Mouse (Mus musculus): ENCODE data around the gene Phlpp1.
"Not testable (repeated sequence)": the region's sequence is repeated elsewhere in the genome, so short reads cannot be mapped to it uniquely, and the experiment has no call there.

Phlpp1 gene

DNA sequence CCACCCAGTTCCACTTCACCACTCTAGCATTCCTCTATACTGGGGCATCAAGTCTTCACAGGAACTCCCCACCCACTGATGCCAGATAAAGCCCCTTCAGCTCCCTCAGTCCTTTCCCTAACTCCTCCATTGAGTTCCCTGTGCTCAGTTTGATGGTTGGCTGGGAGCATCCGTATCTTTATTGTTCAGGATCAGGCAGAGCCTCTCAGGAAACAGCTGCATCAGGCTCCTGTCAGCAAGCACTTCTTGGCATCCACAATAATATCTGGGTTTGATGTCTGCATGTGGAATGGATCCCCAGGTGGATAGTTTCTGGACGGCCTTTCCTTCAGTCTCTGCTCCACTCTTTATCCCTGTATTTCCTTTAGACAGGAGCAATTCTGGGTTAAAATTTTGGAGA is 138.7 kb downstream of the Phlpp1 start:
- in situ Hi-C loops (cut with MseI, MboI): no loop called here

- in situ Hi-C loops (cut with MseI, MboI): not testable (repeated sequence)
Observed at GRCm38 (mm10) chr1:106311830-106312229, 140.3 kb downstream of the Phlpp1 start.

- in situ Hi-C loops (cut with MseI, MboI): no loop called here
Observed at GRCm38 (mm10) chr1:106314476-106314875, 142.9 kb downstream of the Phlpp1 start.

DNA sequence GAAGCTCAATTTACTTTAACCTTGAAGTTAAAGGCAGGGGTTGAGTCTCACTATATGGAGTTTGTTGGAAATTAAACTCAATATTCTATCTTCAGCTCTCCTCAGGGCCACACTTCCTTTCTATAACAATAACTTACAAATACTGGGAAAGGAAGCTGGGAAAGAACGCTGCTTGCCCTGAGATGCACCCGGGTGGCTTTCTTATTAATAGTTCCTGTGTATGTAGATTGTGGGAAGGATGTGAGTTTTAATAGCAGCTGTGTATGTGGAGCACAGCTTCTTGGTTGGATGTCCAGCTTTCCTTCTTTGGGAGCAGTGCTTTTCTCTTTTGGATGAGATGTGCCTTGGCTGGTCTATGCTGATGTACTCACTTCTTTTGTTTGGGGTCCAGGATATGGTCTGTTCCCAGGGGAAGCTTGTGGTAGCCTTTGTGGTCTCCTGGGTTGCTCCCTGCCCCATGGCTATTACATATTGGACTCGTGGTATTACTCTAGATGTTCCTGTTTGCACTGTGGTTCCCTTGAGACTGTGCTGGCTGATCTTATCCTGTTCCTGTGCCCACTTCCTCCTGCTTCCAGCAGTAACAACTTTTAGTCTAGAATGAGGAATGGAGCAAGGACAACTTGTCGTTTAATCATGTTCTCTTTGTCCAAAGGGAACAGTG is 145.2 kb downstream of the Phlpp1 start:
- in situ Hi-C loops (cut with MseI, MboI): no loop called here

DNA sequence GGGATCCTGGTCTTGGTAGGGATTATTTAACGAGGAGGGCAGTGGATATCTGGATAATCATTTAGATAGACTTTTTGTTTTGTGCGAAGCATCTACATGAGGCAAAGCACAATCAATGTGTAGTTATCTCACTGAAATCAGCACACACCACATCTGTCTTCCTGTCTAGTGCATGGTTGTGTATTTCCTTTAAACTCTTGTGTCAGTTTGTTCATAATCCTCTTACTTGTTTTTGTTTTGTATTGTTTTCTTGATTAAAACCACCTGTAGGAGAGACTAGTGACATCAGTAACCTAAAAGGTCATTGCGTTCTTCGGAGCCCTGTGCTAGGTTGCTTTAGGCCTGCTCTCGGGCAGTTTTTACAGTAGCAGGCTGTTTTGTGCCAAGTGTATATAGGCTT is 146.8 kb downstream of the Phlpp1 start:
- in situ Hi-C loops (cut with MseI, MboI): no loop called here

- in situ Hi-C loops (cut with MseI, MboI): no loop called here
Observed at GRCm38 (mm10) chr1:106320583-106320982, 149.0 kb downstream of the Phlpp1 start.

DNA sequence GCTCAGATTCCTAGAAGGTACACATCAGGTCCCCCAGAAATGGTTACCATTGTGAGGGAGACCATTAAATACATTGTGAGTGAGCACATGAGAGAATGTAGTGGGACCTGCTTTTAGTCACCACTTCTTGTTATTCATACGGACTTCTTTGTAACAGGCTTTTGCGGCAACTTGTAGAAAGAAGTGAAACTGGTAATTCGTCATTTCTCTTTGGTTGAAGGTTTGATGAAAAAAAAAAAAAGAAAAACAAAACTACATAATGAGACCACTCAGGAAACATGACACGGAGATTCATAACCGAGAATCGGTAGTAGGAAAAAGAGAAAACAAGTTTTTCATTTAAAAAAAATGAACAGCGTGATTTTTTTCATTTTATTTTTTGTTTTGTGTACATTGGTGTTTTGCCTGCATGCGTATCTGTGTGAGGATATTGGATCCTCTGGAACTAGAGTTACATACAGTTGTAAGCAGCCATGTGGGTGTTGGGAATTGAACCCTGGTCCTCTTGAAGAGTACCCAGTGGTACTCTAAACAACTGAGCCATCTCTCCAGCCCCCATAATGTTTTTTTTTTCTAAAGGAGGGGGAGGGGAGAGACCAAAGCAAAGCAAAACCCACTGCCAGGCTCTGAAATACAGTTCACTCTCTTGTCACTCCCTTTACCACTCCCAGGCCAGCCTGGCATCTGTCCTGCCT is 150.0 kb downstream of the Phlpp1 start:
- in situ Hi-C loops (cut with MseI, MboI): no loop called here

DNA sequence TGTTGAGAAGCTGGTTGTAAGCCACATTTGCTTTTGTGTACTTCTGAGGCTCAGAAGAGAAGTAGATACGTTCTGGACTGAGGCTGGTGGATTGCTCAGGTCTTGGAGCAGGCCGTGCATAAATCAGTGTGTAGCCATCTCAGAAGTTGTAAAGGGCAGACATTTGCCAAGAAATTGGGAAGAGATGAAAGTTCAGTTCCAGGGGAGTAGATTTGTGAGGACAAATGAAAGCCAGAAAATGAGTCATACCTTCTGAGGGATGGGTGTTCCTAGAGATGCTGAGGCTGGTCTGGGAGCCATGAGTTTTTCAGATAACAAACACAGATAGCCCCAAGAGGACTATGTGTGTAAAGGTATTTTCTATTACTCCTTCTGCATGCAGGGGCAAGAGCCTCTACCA is 155.1 kb downstream of the Phlpp1 start:
- in situ Hi-C loops (cut with MseI, MboI): no loop called here

DNA sequence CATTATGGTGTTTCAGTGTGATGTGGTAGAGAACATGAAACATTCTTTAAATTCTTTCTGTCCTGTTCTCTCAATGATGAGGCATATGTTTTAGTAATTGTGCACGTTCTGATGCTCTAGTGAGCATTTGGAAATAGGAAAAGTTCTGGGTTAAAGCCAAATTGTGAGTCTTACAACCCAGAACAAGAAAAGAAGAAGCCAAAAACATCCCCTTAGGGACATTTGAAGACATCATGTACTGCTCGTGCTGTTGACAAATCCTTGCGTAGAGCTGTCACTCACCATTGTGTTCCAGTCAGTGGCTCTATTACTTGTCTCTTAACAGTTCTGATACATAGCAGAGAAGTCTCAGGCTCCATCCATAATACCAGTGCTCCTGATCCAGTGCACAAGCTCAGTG is 170.5 kb downstream of the Phlpp1 start:
- in situ Hi-C loops (cut with MseI, MboI): no loop called here

DNA sequence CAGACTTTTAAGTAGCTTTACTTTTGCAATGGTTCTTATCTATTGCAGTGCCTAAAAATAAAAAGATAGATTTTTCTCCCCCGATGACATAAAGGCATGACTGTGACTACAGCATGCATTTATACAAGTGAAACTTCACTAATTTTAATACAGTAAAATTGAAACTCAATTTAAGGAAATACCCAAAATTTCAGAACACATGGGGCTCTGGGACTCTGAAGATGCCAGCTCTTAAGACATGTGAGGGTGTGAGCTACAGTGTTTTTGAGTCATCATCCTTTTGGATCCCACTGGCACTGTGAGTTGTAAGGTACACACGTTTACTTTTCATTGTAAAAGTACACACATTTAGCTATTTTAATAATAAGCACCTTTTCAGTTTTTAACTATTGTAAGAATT is 173.7 kb downstream of the Phlpp1 start:
- in situ Hi-C loops (cut with MseI, MboI): no loop called here

- in situ Hi-C loops (cut with MseI, MboI): no loop called here
Observed at GRCm38 (mm10) chr1:106346776-106347175, 175.2 kb downstream of the Phlpp1 start.

DNA sequence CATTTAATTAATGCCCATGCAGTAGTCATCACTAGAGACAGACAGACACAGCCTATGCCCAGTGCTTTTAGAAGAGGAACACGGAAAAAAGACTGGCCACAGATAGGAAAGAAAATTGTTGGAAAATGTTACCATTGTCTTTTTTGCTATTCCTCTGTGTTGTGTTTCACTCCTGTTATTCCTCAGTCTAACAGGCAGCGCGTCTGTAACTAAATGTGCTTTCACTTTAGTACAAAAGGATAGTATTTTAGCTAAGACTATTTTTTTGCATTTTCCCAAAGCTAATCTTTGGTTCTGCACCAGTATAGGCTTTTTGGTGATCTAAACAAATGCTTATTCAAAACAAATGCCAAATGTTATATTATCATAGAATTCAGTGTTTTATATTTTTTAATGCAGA is 177.6 kb downstream of the Phlpp1 start:
- in situ Hi-C loops (cut with MseI, MboI): no loop called here

DNA sequence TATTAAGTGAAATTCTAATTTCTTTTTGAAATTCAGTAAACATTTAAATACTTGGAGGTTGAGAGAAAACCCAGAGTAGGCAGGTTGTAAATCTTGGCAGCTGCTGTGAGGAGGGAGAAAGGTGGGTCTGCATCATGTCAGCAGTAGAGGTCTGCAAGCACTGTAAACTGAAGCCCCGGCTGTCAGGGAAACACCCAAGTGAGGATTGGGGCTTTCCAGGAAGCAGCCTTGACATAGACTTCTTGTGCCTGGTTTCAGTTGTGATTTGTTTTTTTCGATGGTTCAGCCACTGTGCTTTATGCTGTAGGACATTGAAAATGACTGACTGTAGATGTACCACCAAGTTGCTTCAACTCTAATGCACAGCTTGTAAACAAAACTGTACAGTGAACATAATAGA is 180.0 kb downstream of the Phlpp1 start:
- in situ Hi-C loops (cut with MseI, MboI): no loop called here

DNA sequence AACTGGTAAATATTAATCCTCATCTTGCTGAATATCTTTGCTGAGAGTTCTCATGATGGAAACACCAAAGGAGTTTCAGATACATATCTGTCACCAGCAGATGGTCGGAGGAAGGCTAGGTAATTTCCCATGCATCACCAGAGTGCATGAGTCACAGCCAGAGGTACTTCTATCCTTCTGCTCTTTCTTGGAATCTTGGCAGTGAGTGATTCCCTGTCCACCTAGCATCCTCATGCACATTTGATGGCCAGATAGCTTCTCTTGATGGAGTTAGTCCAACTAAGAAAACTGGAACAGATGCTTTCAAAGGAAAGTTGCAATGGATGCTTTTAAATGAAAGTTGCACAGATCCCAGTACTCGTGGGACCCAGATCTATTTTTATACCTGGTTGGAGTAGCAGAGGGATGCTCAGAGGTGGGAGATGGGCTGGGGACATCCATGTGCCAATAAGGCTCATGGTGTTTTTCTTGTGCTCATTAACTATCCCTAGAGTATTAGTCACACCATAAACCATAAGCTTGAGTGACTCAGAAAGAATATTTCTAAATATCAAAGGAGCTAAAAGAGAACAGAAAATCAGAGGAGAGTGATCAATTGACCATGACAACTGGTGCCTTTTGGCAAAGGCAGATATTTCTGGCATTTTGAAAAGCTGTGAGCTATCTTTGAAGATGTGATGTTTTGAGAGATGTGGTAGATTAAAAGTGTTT is 181.4 kb downstream of the Phlpp1 start:
- in situ Hi-C loops (cut with MseI, MboI): no loop called here

DNA sequence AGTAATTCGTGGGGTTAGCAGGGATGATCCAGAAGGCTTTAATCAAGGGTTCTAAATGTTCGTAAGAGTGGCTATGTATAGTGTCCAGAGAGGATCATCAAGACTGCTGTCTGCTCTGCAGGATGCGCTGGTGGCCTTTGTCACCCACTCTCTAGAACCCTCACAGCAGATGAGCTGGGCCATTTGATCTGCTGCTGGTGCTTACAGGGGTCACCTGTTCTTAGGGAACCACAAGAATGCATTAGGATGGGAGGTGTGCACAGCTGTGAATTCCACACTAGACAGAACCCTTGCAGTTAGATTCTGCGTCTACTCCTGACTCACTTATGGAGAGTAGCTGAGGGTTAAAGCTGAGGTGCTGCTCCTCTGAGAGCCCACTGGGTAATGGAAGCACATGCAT is 182.4 kb downstream of the Phlpp1 start:
- in situ Hi-C loops (cut with MseI, MboI): no loop called here

GRCm38 (mm10) chr1:106359474-106359873 is 187.9 kb downstream of the Phlpp1 start:
- in situ Hi-C loops (cut with MseI, MboI): no loop called here

DNA sequence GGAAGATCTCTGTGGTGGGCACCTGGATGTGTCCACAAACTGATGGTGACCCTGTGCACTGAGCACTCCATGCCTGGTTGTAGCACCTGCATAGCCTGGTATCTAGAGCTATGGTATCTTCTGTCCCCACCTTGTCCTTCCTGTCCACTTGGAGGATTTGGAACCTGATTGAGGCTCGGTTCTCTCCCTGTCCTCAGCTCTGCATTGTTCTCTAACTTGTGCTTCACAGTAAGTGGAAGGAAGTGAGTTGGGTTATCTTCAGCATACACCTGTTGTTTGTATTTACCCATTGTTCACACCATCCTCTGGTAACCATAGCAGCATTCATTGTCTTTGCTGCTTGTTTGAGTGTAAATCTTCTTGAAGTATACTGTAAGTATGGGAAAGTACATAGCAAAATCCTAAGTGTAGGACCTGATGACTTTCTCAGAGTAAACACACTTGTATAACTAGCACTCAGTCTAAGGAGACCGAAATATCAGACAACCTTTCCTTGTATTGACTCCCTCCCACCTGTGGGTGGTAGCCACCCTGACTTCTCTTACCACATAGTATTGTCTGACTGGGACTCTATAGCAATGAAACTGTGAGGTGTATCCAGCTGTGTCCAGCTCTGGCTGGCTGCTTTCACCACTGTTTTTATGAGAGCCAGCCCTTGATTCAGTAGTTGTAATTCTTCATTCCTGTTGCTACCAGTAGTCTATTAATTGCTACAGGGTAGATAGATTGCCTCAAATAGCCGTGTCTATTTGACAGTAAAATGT is 191.5 kb downstream of the Phlpp1 start:
- in situ Hi-C loops (cut with MseI, MboI): no loop called here

GRCm38 (mm10) chr1:106369330-106369729 is 197.8 kb downstream of the Phlpp1 start:
- in situ Hi-C loops (cut with MseI, MboI): no loop called here

DNA sequence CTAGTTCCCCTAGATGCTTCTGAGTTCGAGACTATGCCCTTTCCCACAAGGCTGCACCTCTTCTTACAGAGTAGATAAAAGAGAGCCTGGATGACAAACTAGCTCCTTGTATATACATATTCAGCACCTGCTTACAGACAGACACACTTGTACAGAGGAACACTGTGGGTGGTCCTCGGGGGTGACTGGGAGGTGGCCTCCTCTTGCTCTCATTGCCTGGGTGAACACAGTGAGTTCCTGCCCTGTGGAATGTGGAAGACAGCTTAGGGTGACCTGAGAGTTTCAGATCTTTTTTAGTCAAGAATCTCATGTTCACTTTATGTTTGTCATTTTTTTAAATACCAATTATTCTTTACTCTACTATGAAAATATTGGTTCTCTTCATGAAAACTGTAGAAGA is 200.9 kb downstream of the Phlpp1 start:
- in situ Hi-C loops (cut with MseI, MboI): no loop called here

DNA sequence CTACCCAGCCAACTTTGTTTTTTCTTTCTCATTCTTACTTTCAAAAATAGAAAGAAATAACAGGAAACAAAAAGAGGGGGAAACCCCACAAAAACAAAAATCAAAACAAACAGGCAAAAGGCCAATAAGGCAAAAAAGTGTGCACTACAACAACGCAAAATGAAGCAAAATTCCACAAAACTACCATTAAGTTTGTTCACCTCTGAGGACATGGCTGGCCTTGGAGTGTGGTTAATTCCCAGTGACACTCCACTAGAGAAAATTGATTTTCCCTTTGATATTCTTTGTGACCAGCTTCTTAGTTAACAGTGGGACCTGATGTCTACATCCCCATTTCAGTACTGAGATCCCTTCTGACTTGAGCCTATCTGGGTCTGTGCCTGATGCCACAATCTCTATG is 202.1 kb downstream of the Phlpp1 start:
- in situ Hi-C loops (cut with MseI, MboI): no loop called here

DNA sequence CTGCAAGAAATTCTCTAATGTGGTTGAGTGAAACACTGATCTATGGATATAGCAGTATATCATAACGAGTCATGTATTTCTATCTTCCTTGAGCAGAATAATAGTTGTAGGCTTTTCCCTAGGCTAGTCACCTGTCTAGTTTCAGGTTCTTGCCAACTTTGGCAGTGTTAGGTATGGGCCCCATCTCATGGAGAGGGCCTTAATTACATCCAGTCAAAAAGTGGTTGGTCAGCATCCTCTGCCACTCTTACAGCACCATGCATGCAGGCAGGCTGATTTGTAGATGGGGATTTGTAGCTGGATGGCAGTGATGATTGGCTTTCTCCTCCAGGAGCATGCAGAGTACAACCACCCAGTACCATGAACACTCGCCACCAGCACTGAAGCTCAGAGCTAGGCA is 202.7 kb downstream of the Phlpp1 start:
- in situ Hi-C loops (cut with MseI, MboI): no loop called here

GRCm38 (mm10) chr1:106374971-106375370 is 203.4 kb downstream of the Phlpp1 start:
- in situ Hi-C loops (cut with MseI, MboI): loop anchor here in 1 of 2 experiments (25.0 kb wide), 1 partner anchor 488 kb away; no protein-coding TSS in a partner anchor
